Mouse (Mus musculus) ES-E14 (cell line): ENCODE data around the gene Foxn4. TPM values are rescaled to one million over a fixed set of nuclear protein-coding genes. Genes with fewer than 3 reads are reported as not detected.

ENCODE experiments used
- DNase-seq: peaks from one replicate; pipeline ENCODE4 v3.0.0-alpha.2; 2013; ENCODE audit warnings: low read depth, low spot score
- H3K27ac ChIP-seq: 2 replicates; pipeline ENCODE4 v1.5.1; 2012; ENCODE audit warnings: low read depth, mild to moderate bottlenecking, low read length, moderate library complexity, mixed read lengths; ENCODE audit not compliant: poor library complexity, insufficient read depth, severe bottlenecking
- H3K36me3 ChIP-seq: 2 replicates; pipeline ENCODE4 v1.6.1; 2012; ENCODE audit warnings: mild to moderate bottlenecking, low read length, moderate library complexity, mixed read lengths; ENCODE audit not compliant: control insufficient read depth, poor library complexity, insufficient read depth, severe bottlenecking
- H3K4me1 ChIP-seq, 2 experiments: fragments of 150-350 bp in 1 of 2; sonication (generic) in 1 of 2; 2 replicates each; pipeline ENCODE4 v1.6.1; 2012; ENCODE audit warnings: low read length in 2 of 2, mild to moderate bottlenecking in 1 of 2, mixed read lengths in 1 of 2; ENCODE audit not compliant: control insufficient read depth in 2 of 2, insufficient read depth in 2 of 2, poor library complexity in 1 of 2
- H3K4me3 ChIP-seq, 2 experiments: fragments of 150-350 bp in 1 of 2; sonication (generic) in 1 of 2; 2 replicates each; pipeline ENCODE4 v1.5.1; 2012; ENCODE audit warnings: low read length in 2 of 2, low read depth in 1 of 2, mild to moderate bottlenecking in 1 of 2, mixed read lengths in 1 of 2; ENCODE audit not compliant: insufficient read depth in 1 of 2, poor library complexity in 1 of 2, severe bottlenecking in 1 of 2
- H3K9ac ChIP-seq: 2 replicates; pipeline ENCODE4 v1.6.1; 2012; ENCODE audit warnings: low read depth, mild to moderate bottlenecking, low read length, mixed read lengths; ENCODE audit not compliant: poor library complexity, insufficient read depth, severe bottlenecking
- H3K9me3 ChIP-seq: fragments of 150-350 bp; sonication (generic); 2 replicates; pipeline ENCODE4 v1.6.1; 2012; ENCODE audit warnings: low read depth, mild to moderate bottlenecking, low read length; ENCODE audit not compliant: control insufficient read depth, insufficient read depth
- CHD2 ChIP-seq: IDR thresholded peaks from 2 replicates; pipeline ENCODE4 v1.6.1; 2014; ENCODE audit warnings: mild to moderate bottlenecking, low read depth, low read length, inconsistent platforms
- HCFC1 ChIP-seq: IDR thresholded peaks from 2 replicates; pipeline ENCODE4 v1.6.1; 2012; ENCODE audit warnings: low read length, inconsistent platforms, borderline replicate concordance; ENCODE audit not compliant: insufficient read depth
- MAFK ChIP-seq: IDR thresholded peaks from 2 replicates; pipeline ENCODE4 v1.6.1; 2014; ENCODE audit warnings: mild to moderate bottlenecking, low read depth, low read length, inconsistent platforms; ENCODE audit not compliant: insufficient read depth
- ZC3H11A ChIP-seq: IDR thresholded peaks from 2 replicates; pipeline ENCODE4 v1.6.1; 2012; ENCODE audit warnings: low read depth, mild to moderate bottlenecking, inconsistent platforms, low read length, borderline replicate concordance
- ZNF384 ChIP-seq: IDR thresholded peaks from 2 replicates; pipeline ENCODE4 v1.6.1; 2012; ENCODE audit warnings: low read depth, low read length, inconsistent platforms
- in situ Hi-C, 2 experiments: fragments of 600-800 bp; cut with MboI; formaldehyde crosslinking; loops; one replicate each; pipeline ENCODE4 v1.15.1; 2025; ENCODE audit warnings: low sequenced_read_pairs in 2 of 2, inconsistent platforms in 1 of 2; ENCODE audit not compliant: unreplicated experiment in 2 of 2
- total RNA-seq: library from RNA; depleted of rRNA; stranded (reverse); fragments of 300-350 nt; gene quantifications from 2 replicates; pipeline ENCODE4 v1.2.3, GENCODE M21; 2012

Foxn4 gene
- total RNA-seq, 1 experiment, result 7.5 TPM

DNA sequence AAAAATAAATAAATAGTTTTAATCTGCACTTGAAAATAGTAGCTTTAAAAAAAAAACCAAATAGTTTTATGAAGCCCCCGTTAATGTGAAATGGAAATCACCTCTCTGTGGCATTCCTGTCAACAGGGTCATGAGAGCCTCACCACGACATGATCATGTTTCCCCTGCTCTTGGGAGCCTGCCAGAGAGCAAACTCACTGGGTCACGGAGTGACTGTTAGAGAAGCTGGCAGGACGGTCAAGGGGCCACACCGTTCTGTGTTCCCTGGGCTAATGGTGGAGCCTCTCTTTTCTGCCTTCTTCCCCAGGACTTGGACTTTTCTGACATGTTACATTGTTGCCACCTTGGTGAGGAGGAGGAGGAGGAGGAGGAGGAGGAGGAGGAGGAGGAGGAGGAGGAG lies 32.9 kb upstream of the Foxn4 start:
- Histone ChIP-seq H3K9ac (no peak overlapping the region), H3K9me3 (no peaks in the 10 kb centered on the region), H3K27ac (no peak overlapping the region), H3K36me3 (no peaks in the 10 kb centered on the region), H3K4me3 (no peak overlapping the region), H3K4me1 (no peaks in the 10 kb centered on the region)
- TF ChIP-seq CHD2, result no peak
- no peak for TF ChIP-seq MAFK
- no peak for TF ChIP-seq HCFC1
- no peak for TF ChIP-seq ZC3H11A
- TF ChIP-seq ZNF384, result no peak
- no peak for DNase-seq
- in situ Hi-C loops, result loop anchor here in 1 of 2 experiments (10.0 kb wide), 1 partner anchor 122 kb away; no protein-coding TSS in a partner anchor

DNA sequence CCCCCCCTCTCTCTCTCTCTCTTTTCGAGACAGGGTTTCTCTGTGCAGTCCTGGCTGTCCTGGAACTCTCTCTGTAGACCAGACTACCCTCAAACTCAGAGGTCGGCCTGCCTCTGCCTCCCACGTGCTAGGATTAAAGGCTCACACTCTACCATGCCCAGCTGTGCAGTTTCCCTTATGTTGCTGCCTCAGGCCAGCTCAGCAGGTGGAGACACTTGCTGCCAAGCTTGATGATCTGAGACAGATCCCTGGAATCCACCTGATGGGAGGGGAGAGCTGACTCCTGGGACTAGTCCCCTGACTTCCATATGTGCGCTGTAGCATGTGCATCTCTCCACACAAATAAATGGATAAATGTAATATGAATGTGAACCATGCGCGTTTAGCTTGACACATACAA lies 29.6 kb upstream of the Foxn4 start:
- Histone ChIP-seq H3K36me3 (no peaks in the 10 kb centered on the region), H3K9me3 (no peaks in the 10 kb centered on the region), H3K4me1 (no peaks in the 10 kb centered on the region), H3K9ac (no peak overlapping the region), H3K4me3 (no peak overlapping the region), H3K27ac (no peak overlapping the region)
- in situ Hi-C loops, result loop anchor here in 1 of 2 experiments (10.0 kb wide), 1 partner anchor 118 kb away; no protein-coding TSS in a partner anchor
- TF ChIP-seq ZNF384 (no peak), MAFK (no peak), CHD2 (no peak), ZC3H11A (no peak), HCFC1 (no peak)
- DNase-seq, result no peak

DNA sequence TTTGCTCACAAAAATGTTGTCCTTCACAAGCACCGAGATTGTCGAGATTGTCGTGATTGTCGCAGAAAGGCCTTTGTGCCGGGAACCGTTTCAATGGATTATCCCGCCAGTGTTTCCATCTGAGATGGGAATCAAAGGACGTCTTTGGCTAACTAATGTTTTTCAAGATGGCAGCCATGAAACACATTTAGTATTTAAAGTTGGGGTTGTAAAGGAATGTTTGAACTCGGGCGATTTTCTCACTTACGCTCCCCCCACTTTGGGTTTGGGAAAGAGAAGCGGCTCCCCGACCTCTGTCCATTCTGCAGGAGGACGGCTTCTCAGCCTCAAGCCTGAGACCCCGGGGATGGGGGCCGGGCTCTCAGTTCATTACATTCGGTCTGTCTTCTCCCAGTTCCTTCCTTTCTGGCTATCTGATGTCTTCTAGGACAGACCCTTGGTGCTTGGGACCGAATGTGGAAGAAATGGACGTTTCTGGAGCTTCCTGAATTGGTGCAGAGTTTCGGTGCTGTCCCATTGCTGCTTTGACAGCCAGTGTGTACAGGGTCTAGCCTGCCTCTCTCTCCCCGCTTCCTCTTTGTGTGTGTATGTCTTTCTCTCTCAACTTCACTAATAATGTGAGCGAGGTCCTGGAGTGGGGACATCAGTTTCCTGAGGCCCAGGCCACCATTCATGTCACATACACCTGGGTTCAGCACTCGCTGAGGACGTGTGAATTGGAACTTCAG lies 26.4 kb upstream of the Foxn4 start:
- Histone ChIP-seq H3K4me3 (no peak overlapping the region), H3K9ac (no peak overlapping the region), H3K4me1 (no peaks in the 10 kb centered on the region), H3K36me3 (no peaks in the 10 kb centered on the region), H3K27ac (no peak overlapping the region), H3K9me3 (no peaks in the 10 kb centered on the region)
- in situ Hi-C loops, result loop anchor here in 1 of 2 experiments (10.0 kb wide), 1 partner anchor 115 kb away; no protein-coding TSS in a partner anchor
- no peak for DNase-seq
- TF ChIP-seq ZC3H11A (no peak), ZNF384 (no peak), HCFC1 (no peak), CHD2 (no peak), MAFK (no peak)

DNA sequence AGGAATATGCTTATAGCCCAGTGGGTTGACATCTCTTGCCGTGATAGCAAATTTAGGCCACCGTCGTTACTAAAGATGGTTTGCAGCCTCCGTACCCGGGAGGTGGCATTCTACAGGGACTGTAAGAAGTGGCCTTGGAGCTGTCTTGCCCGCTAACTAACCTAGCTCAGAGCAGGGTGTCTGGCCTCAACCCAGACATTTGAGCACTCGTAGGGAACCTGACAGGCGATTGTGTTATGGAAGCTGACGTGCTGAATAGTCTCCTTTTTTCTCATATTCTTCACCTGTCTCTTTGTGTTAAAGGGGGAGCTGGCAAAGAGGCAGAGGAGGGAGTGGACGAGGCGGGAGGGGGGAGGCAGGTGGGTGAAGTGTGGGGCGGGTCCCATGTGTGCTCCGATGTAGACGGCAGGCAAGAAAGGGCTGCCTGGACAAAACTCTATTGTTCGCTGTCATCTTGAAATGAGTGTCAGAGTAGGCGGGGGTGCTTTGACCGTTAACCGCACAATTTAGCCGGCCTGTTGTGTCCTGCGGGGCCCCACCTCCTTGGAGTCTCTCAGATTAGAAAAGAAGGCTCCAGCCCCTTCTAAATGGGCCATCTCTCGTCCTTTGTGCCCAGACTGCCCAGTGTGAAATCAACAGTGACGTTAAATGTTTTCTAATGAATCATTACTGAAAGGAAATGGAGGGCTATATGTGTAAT lies 25.7 kb upstream of the Foxn4 start:
- no peaks in the 10 kb centered on the region for H3K4me1 ChIP-seq
- DNase-seq, result no peak
- no peak for TF ChIP-seq ZNF384
- TF ChIP-seq CHD2, result no peak
- TF ChIP-seq MAFK, result no peak
- TF ChIP-seq HCFC1, result no peak
- TF ChIP-seq ZC3H11A, result no peak

More for the DNA sequence above, 25.7 kb upstream of the Foxn4 start:
- Histone ChIP-seq H3K27ac (no peak overlapping the region), H3K36me3 (no peaks in the 10 kb centered on the region), H3K9me3 (no peaks in the 10 kb centered on the region), H3K4me3 (no peak overlapping the region), H3K9ac (no peak overlapping the region)
- in situ Hi-C loops, result no loop called here
